26 mouse cellular contexts compared by ENCODE assay signal in genomic region chr11:108034376-108034775, GRCm38 (mm10).
DNase-seq lines count a peak whose midpoint lies in the region; ATAC-seq and TF ChIP-seq lines count a peak whose summit lies in the region.
"Had no signal": no experiment of that assay in that cellular context is flagged by ENCODE, and none has a peak within 500 bp of the region (broad histone marks: within the 10 kb centered on the region; RNA-seq: fewer than 3 reads in every experiment).

No protein-coding gene starts in this region.

- H3K4me1 ChIP-seq in forebrain, embryonic 14.5 days (ENCODE audit: control insufficient read depth, insufficient read depth, low read length), result peaks cover 11% of the 10 kb centered on the region
- no peaks in the 10 kb centered on the region for H3K4me1 ChIP-seq in forebrain, postnatal 0 days (ENCODE audit: insufficient read depth)
- H3K4me1 ChIP-seq in hindbrain, embryonic 10.5 days (replicated peaks), result peaks cover 26% of the 10 kb centered on the region
- no peaks in the 10 kb centered on the region for H3K4me1 ChIP-seq in hindbrain, embryonic 16.5 days (ENCODE audit: control insufficient read depth, insufficient read depth, low read depth, low read length)
- H3K4me1 ChIP-seq in olfactory bulb, adult 2 months (ENCODE audit: control insufficient read depth, insufficient read depth, low read length), result peaks cover 36% of the 10 kb centered on the region
- H3K4me1 ChIP-seq: liver, embryonic 12.5 days had no signal

- ATAC-seq in forebrain, embryonic 14.5 days, result no peak
- ATAC-seq in forebrain, postnatal 0 days, result no peak
- no peak for ATAC-seq in hindbrain, embryonic 16.5 days
- ATAC-seq: CD4-positive, CD25-positive, alpha-beta regulatory T cell, adult 4 months; intestine, embryonic 15.5 days; liver, embryonic 12.5 days; liver, postnatal 0 days had no signal

- DNase-seq in forebrain, embryonic 14.5 days (ENCODE audit: low spot score), result peak; percentile 56
- no peak for DNase-seq in forebrain, postnatal 0 days
- peak; percentile 12 for DNase-seq in hindbrain, embryonic 10.5 days (ENCODE audit: low spot score)
- peak; percentile 33 for DNase-seq in brain, adult 2 months (ENCODE audit: low read depth, low spot score)
- DNase-seq in layer of hippocampus, adult 2 months (ENCODE audit: low spot score in 2 of 2), result no peak
- DNase-seq: adrenal gland, postnatal 36 days; cerebellum, adult 8-10 months; cerebellum, postnatal 25 days; embryo, embryonic 11 days; gastrocnemius, postnatal 14 days; heart, postnatal 10 days; kidney, adult 2 months; kidney, postnatal 36 days; liver, postnatal 0 days; lung, postnatal 36 days; spleen, adult 18-20 months had no signal

- no peak for TF ChIP-seq CTCF in forebrain, postnatal 0 days (IDR thresholded peaks at IDR 0.05; ENCODE audit: low read depth)
- TF ChIP-seq CTCF in olfactory bulb, adult 2 months (IDR thresholded peaks at IDR 0.05; ENCODE audit: insufficient read depth, low read depth, low read length), result no peak
- TF ChIP-seq CTCF in layer of hippocampus, adult 2 months (conservative IDR thresholded peaks at IDR 0.05), result no peak

- no peak overlapping the region for H3K4me2 ChIP-seq in forebrain, embryonic 14.5 days (ENCODE audit: low read length)
- no peak overlapping the region for H3K4me2 ChIP-seq in forebrain, postnatal 0 days (ENCODE audit: low read depth)
- no peak overlapping the region for H3K4me2 ChIP-seq in hindbrain, embryonic 16.5 days (ENCODE audit: low read length)
- H3K4me2 ChIP-seq: embryonic facial prominence, embryonic 12.5 days; heart, embryonic 11.5 days; hindbrain, embryonic 15.5 days; intestine, embryonic 15.5 days; liver, embryonic 12.5 days; midbrain, embryonic 11.5 days; neural tube, embryonic 13.5 days had no signal

- no peak overlapping the region for H3K9ac ChIP-seq in forebrain, embryonic 14.5 days (ENCODE audit: low read length)
- H3K9ac ChIP-seq in forebrain, postnatal 0 days, result no peak overlapping the region
- no peak overlapping the region for H3K9ac ChIP-seq in hindbrain, embryonic 16.5 days (ENCODE audit: low read depth, low read length)
- H3K9ac ChIP-seq: embryonic facial prominence, embryonic 12.5 days; hindbrain, embryonic 15.5 days; intestine, embryonic 15.5 days; liver, embryonic 12.5 days; liver, postnatal 0 days; neural tube, embryonic 13.5 days had no signal

- H3K27ac ChIP-seq in forebrain, embryonic 14.5 days (ENCODE audit: low read depth, low read length), result no peak overlapping the region
- H3K27ac ChIP-seq in forebrain, postnatal 0 days (ENCODE audit: low read depth, low read length), result no peak overlapping the region
- no peak overlapping the region for H3K27ac ChIP-seq in hindbrain, embryonic 10.5 days
- H3K27ac ChIP-seq in hindbrain, embryonic 16.5 days (ENCODE audit: low read depth, low read length), result no peak overlapping the region
- peak overlapping the region; percentile 30 for H3K27ac ChIP-seq in olfactory bulb, adult 2 months (ENCODE audit: insufficient read depth, low read depth, low read length)
- H3K27ac ChIP-seq in layer of hippocampus, adult 2 months, result no peak overlapping the region; the same call in 1 of the 2 replicates
- H3K27ac ChIP-seq: embryonic facial prominence, embryonic 12.5 days; hindbrain, embryonic 15.5 days; intestine, embryonic 15.5 days; liver, embryonic 12.5 days; neural tube, embryonic 13.5 days had no signal

- no peak overlapping the region for H3K4me3 ChIP-seq in forebrain, embryonic 14.5 days (ENCODE audit: low read depth, low read length)
- no peak overlapping the region for H3K4me3 ChIP-seq in forebrain, postnatal 0 days (ENCODE audit: low read depth, low read length)
- no peak overlapping the region for H3K4me3 ChIP-seq in hindbrain, embryonic 10.5 days
- no peak overlapping the region for H3K4me3 ChIP-seq in hindbrain, embryonic 16.5 days (ENCODE audit: low read length)
- no peak overlapping the region for H3K4me3 ChIP-seq in olfactory bulb, adult 2 months (ENCODE audit: insufficient read depth, low read depth, low read length)
- no peak overlapping the region for H3K4me3 ChIP-seq in layer of hippocampus, adult 2 months
- H3K4me3 ChIP-seq: embryonic facial prominence, embryonic 12.5 days; hindbrain, embryonic 15.5 days; intestine, embryonic 15.5 days; liver, embryonic 12.5 days; neural tube, embryonic 13.5 days had no signal

- H3K36me3 ChIP-seq in forebrain, embryonic 14.5 days (ENCODE audit: control insufficient read depth, insufficient read depth, low read length), result no peaks in the 10 kb centered on the region
- H3K36me3 ChIP-seq in forebrain, postnatal 0 days (ENCODE audit: insufficient read depth), result no peaks in the 10 kb centered on the region
- no peaks in the 10 kb centered on the region for H3K36me3 ChIP-seq in hindbrain, embryonic 10.5 days
- no peaks in the 10 kb centered on the region for H3K36me3 ChIP-seq in hindbrain, embryonic 16.5 days (ENCODE audit: control insufficient read depth, insufficient read depth, low read length)
- H3K36me3 ChIP-seq: embryonic facial prominence, embryonic 12.5 days; hindbrain, embryonic 15.5 days; intestine, embryonic 15.5 days; liver, embryonic 12.5 days; neural tube, embryonic 13.5 days had no signal

- no peak for TF ChIP-seq POLR2A in olfactory bulb, adult 2 months (IDR thresholded peaks at IDR 0.05; ENCODE audit: insufficient read depth, low read depth, low read length)

- under 1% methylated on average over 7 of the region's 7 CpGs for WGBS in forebrain, embryonic 14.5 days
- WGBS in forebrain, postnatal 0 days, result 8% methylated on average over 7 of the region's 7 CpGs
- 19% methylated on average over 7 of the region's 7 CpGs for WGBS in hindbrain, embryonic 10.5 days
- WGBS in hindbrain, embryonic 16.5 days, result 18% methylated on average over 7 of the region's 7 CpGs
- WGBS in olfactory bulb, adult 2 months, result 31% methylated on average over 7 of the region's 7 CpGs

- no peaks in the 10 kb centered on the region for H3K9me3 ChIP-seq in forebrain, embryonic 14.5 days (replicated peaks; ENCODE audit: control insufficient read depth, low read length)
- no peaks in the 10 kb centered on the region for H3K9me3 ChIP-seq in forebrain, postnatal 0 days (ENCODE audit: low read length)
- H3K9me3 ChIP-seq in hindbrain, embryonic 10.5 days, result no peaks in the 10 kb centered on the region
- no peaks in the 10 kb centered on the region for H3K9me3 ChIP-seq in hindbrain, embryonic 16.5 days (ENCODE audit: control insufficient read depth, low read length)
- H3K9me3 ChIP-seq: embryonic facial prominence, embryonic 12.5 days; hindbrain, embryonic 15.5 days; intestine, embryonic 15.5 days; liver, embryonic 12.5 days; neural tube, embryonic 13.5 days had no signal

- H3K27me3 ChIP-seq in forebrain, embryonic 14.5 days (replicated peaks; ENCODE audit: control insufficient read depth, insufficient read depth, low read length), result no peaks in the 10 kb centered on the region
- no peaks in the 10 kb centered on the region for H3K27me3 ChIP-seq in forebrain, postnatal 0 days (ENCODE audit: insufficient read depth, low read length)
- peaks cover 17% of the 10 kb centered on the region; the same call in 1 of the 2 replicates for H3K27me3 ChIP-seq in hindbrain, embryonic 10.5 days (ENCODE audit: insufficient read depth, poor library complexity, severe bottlenecking)
- no peaks in the 10 kb centered on the region for H3K27me3 ChIP-seq in hindbrain, embryonic 16.5 days (replicated peaks; ENCODE audit: control insufficient read depth, insufficient read depth, low read length)
- H3K27me3 ChIP-seq: embryonic facial prominence, embryonic 12.5 days; hindbrain, embryonic 15.5 days; intestine, embryonic 15.5 days; liver, embryonic 12.5 days; neural tube, embryonic 13.5 days had no signal

Comparison
In these comparisons a context has a peak if more than half of its experiments do, and no peak if none do; other contexts are left out.
1. DNase-seq: peak in forebrain, embryonic 14.5 days (single experiment), hindbrain, embryonic 10.5 days (single experiment) and brain, adult 2 months (single experiment); none in forebrain, postnatal 0 days (single experiment) and layer of hippocampus, adult 2 months (0 of 2).